Mouse (Mus musculus) ovary, postnatal 36 days (tissue): ENCODE data around the gene Pdcl3.

Source experiments
- DNase-seq: peaks from one replicate; pipeline ENCODE4 v3.0.0; 2022; ENCODE audit warnings: low spot score, mixed read lengths

Gene Pdcl3

GRCm38 (mm10) chr1:38985308-38985707 is at the start of gene Pdcl3:
Gene Pdcl3 (plus strand): TSS chr1:38985608.
- no peak for DNase-seq

DNA sequence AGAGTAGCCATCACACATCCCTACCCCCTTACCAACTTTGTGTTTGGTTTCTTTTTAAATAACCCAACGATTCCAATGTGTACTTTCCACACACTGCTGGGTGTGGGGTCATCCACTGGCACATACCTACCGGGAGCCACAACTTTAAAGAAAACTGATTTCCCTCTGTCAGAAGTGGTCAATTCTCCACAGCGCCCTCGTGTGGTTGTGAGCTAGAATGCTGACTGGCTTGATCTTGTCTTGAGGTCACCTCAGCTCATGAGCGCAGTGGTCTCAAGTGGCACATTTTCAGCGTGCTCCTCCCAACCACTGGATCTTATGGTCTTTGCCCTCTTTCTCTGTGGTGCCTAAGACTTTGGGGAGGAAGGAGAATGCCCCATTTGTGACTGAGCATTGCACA is 48.6 kb upstream of the Pdcl3 start:
- DNase-seq = peak; percentile 5

GRCm38 (mm10) chr1:38938849-38939248 is 46.6 kb upstream of the Pdcl3 start, which contains the start of gene Nms:
Gene Nms (plus strand): TSS chr1:38939149.
- no peak for DNase-seq

DNA sequence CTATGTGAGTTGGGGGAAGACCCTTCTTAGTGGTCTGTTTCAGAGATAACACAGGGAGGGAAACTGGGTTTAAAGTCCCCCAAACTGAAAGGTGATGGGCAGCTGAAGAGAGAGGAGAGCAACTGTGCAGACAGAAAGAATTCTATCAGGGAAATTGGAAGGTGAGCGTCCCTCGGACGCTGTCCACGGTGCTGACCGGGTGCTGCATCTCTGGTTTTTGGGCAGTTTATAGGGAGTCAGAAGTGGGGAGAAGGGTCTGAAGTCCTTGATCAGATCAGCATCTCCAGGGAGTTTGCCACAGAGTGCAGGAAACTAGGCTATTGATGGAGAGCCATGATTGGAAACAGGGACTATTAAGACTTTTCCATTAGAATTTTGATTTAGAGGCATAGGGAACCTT is 45.8 kb upstream of the Pdcl3 start:
- DNase-seq = peak; percentile 42

- no peak for DNase-seq
Measured at GRCm38 (mm10) chr1:38956457-38956856, 29.0 kb upstream of the Pdcl3 start.

GRCm38 (mm10) chr1:38969116-38969515 is 16.3 kb upstream of the Pdcl3 start:
- no peak for DNase-seq

DNA sequence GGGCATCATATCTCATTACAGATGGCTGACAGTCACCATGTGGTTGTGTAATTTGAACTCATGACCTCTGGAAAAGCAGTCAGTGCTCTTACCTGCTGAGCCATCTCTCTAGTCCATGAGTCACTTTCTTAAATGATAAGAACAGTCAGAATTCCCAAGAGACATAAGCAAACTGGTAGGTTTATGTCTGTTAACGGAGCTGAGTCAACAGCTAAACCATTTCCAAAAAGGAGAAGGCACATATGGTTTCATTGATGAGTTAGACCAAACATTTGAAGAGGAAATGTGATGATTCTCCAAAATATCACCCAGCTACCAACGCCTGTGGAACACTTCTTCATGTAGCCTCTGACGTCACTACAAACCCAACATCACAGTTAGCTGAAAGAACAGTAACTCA is 13.7 kb upstream of the Pdcl3 start:
- no peak for DNase-seq

DNA sequence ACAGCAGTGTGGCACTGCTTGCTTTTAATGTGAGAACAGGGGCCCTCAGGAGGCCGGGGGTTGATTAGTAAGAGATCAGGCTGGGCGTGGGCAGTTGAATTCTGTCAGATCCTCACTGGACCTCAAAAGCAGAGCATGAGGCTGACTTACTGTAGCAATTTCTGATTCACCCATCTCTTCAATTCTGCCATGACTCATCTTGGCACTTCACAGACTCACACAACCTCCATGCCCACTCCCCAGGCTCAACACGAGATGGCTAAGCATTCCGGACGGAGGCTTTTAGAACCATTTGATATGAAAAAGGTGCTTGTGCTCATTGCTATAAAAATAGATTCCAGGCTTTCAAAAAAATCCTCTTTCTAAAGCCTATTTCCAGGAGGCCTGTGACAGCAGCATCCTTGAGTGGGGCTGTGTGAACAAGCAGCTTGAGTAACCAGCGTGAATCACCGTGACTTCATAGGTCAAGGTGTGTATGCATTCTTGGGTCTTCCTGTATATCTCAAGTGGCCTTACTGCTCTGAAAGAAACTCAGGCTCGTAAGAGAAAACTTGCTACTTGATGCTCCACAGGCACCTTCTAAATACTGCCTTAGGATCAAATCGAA is 12.3 kb upstream of the Pdcl3 start:
- DNase-seq = no peak

DNA sequence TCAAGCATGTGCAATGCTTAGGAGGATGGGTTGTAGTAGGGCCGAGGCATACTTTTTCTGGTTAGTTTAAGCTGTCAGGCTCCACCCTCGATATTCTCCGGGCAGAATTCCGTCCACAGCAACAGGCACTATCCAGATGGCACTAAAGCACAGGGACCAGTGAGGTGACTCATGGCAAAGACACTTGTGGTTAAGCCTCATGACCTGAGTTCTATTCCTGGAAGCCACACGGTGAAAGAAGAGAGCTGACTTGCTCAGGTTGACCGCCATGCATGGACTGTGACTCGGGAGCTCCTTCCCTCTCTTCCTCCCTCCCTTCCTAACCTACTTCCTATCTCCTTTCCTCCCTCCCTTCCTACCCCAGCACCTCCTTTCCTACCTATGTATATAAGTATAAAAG is 5.5 kb upstream of the Pdcl3 start:
- DNase-seq = no peak

- no peak for DNase-seq
Measured at GRCm38 (mm10) chr1:38983870-38984269, 1.5 kb upstream of the Pdcl3 start.

- DNase-seq = peak; percentile 98
Measured at GRCm38 (mm10) chr1:38987080-38987864, 1.9 kb downstream of the Pdcl3 start.

- no peak for DNase-seq
Measured at GRCm38 (mm10) chr1:38987865-38988211, 2.4 kb downstream of the Pdcl3 start.

GRCm38 (mm10) chr1:38988357-38988756 is 2.9 kb downstream of the Pdcl3 start:
- no peak for DNase-seq

DNA sequence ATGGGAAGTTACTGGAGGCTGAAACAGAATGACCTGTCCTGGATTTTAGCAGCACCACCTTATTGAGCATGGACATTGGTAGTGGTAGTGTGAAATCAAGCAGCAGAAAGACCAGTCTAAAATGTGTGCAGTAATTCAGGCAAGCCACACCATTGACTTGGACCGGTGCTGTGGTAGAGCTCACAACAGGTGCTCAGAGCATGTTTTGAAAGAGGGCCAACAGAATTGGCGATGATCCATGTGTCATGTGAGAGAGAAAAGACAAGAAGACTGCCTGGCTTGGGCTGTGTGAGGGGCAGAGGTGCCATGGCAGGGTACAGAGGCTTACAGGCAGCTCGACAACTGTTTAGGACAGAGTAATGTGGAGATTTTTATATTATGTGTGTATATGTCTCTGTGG is 7.0 kb downstream of the Pdcl3 start:
- DNase-seq = no peak

DNA sequence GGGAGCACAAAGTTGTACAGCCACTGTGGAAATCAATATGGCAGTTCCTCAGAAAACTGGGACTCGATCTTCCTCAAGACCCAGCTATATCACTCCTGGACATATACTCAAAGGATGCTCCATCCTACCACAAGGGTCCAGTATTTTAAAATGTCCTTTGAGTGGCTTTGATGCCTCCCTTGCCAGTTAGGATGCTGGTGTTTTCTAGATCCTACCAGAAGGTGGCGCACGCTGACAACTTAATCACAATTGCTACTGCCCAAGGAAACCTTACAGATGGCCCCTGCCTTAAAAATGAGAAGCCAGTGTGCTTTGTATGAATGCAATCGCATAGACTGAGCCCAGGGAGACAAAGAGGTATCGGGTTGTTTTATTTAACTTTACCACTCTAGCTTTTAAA is 15.7 kb downstream of the Pdcl3 start:
- DNase-seq = peak; percentile 68

- no peak for DNase-seq
Measured at GRCm38 (mm10) chr1:39005751-39006354, 20.4 kb downstream of the Pdcl3 start.

- no peak for DNase-seq
Measured at GRCm38 (mm10) chr1:39006830-39007829, 21.7 kb downstream of the Pdcl3 start.

- DNase-seq = peak; percentile 16
Measured at GRCm38 (mm10) chr1:39010583-39011021, 25.2 kb downstream of the Pdcl3 start.

GRCm38 (mm10) chr1:39012576-39012975 is 27.2 kb downstream of the Pdcl3 start:
- no peak for DNase-seq

DNA sequence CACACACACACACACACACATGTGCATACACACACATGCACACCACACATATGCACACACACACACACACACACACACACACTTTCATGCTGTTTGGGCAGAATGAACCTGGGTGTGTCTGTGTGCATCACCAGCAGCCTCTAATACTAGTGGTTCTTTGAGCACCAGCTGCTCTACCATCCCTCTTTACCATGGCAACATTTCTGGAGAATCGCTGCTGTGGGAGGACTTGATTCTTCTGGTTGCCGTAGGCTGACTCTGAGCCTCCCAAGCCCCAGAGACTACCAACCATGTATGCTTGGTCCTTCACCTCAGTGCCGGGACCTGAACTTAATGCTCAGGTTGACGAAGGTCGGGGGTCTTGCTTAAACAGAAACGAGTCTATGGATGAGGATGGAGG is 28.4 kb downstream of the Pdcl3 start:
- DNase-seq = no peak

DNA sequence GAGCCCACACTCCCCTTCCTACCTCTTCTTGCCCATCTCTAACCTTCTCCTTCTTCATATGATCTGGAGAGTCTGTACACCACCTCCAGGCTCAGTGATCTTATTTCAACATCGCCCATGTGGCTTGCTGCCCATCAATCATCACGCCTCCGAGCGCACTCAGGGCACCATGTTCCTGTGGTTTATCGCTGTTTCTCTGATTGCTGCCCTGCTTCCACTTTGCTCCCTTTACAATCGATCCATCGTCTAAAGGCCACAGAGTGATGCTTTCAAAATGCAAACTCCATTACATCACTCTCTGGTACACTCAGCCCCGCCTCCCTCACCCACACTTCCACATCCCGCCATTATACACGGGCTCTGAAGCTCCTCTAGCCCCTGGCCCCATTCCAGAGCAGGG is 30.1 kb downstream of the Pdcl3 start:
- DNase-seq = no peak

DNA sequence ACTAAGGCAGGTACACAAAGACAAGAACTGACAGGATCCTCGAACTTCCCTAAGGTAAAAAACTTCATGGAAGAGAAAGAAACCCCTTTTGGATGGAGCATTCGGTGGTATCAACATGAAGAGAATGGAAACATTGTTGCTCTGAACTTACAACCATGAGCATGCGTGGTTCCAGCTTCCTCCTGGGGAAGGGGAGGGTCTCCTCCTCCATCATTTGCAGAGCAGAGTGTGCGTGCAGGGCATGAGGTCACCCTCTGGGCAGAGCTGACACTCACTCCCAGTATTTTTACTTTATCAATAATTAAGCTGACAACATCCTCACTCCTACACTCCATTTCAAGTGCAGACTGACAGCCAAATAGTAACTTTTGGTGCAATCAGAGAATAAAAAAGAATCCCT is 32.5 kb downstream of the Pdcl3 start:
- no peak for DNase-seq
